Mouse (Mus musculus) forebrain, postnatal 0 days (tissue): ENCODE data around the gene Pou6f1. TPM values are rescaled to one million over a fixed set of nuclear protein-coding genes. Genes with fewer than 3 reads are reported as not detected.
A peak's percentile ranks its signal among the peaks of the same experiment; 100 is the strongest.
"Not testable (repeated sequence)": the region's sequence is repeated elsewhere in the genome, so short reads cannot be mapped to it uniquely, and the experiment has no call there.

Experiments used
- ATAC-seq: fragments of 200-750 bp; cut with Nextera tagmentation; 2 replicates; pipeline ENCODE4 v1.8.0; 2017; ENCODE audit warnings: mild to moderate bottlenecking, moderate library complexity
- DNase-seq: peaks from one replicate; pipeline ENCODE4 v3.0.0-alpha.2; 2015
- H3K27ac ChIP-seq: fragments of 300-500 bp; sonication (generic); 2 replicates; pipeline ENCODE4 v1.5.1; 2014; ENCODE audit warnings: low read depth, mild to moderate bottlenecking, antibody characterized with exemption, low read length, moderate library complexity, mixed read lengths
- H3K27me3 ChIP-seq: fragments of 300-500 bp; sonication (generic); 2 replicates; pipeline ENCODE4 v1.6.1; 2014; ENCODE audit warnings: mild to moderate bottlenecking, low read length, mixed read lengths; ENCODE audit not compliant: insufficient read depth
- H3K36me3 ChIP-seq: fragments of 300-500 bp; sonication (generic); 2 replicates; pipeline ENCODE4 v1.6.1; 2014; ENCODE audit warnings: mild to moderate bottlenecking, moderate library complexity; ENCODE audit not compliant: insufficient read depth
- H3K4me1 ChIP-seq: fragments of 300-500 bp; sonication (generic); 2 replicates; pipeline ENCODE4 v1.6.1; 2014; ENCODE audit warnings: antibody characterized with exemption; ENCODE audit not compliant: insufficient read depth
- H3K4me2 ChIP-seq: fragments of 300-500 bp; sonication (generic); 2 replicates; pipeline ENCODE4 v1.6.1; 2014; ENCODE audit warnings: low read depth, mild to moderate bottlenecking, moderate library complexity
- H3K4me3 ChIP-seq: fragments of 300-500 bp; sonication (generic); 2 replicates; pipeline ENCODE4 v1.5.1; 2014; ENCODE audit warnings: low read depth, low read length, mixed read lengths
- H3K9ac ChIP-seq: fragments of 300-500 bp; sonication (generic); 2 replicates; pipeline ENCODE4 v1.6.1; 2014; ENCODE audit warnings: mild to moderate bottlenecking
- H3K9me3 ChIP-seq: fragments of 300-500 bp; sonication (generic); 2 replicates; pipeline ENCODE4 v1.6.1; 2016; ENCODE audit warnings: low read length
- CTCF ChIP-seq: sonication (generic); IDR thresholded peaks from 2 replicates; pipeline ENCODE4 v1.5.1; 2016; ENCODE audit warnings: antibody characterized with exemption, control low read depth, low read depth
- WGBS: fragments of 180-500 bp; shearing (Covaris S2); extraction: QIAGEN DNeasy Blood & Tissue Kit; methylation state at CpG from one replicate; pipeline ENCODE4 v1.1.7; 2014; 5-methylcytosine and 5-hydroxymethylcytosine counted together
- microRNA-seq, 2 experiments: library from miRNA; unstranded; fragments of <30 nt; microRNA quantifications; one replicate each; pipeline ENCODE4; 2016
- polyA plus RNA-seq: library from polyadenylated mRNA; unstranded; fragments of >200 nt; fragmentation: Nextera tagmentation; extraction: Ambion mirVana; gene quantifications from 2 replicates; pipeline ENCODE4 v1.2.1, GENCODE M21; 2015
- total RNA-seq: library from RNA; depleted of rRNA; stranded (reverse); fragments of >200 nt; gene quantifications from 2 replicates; pipeline ENCODE4 v1.2.3, GENCODE M21; 2014; rRNA removed

Pou6f1 gene
- total and polyA plus RNA-seq, 2 experiments from 2014 or later, result 32.2 to 77.4 TPM

- no peak for TF ChIP-seq CTCF
- Histone ChIP-seq H3K36me3 (no peaks in the 10 kb centered on the region; the same call in 1 of the 2 replicates), H3K9me3 (no peaks in the 10 kb centered on the region), H3K27ac (no peak overlapping the region), H3K9ac (no peak overlapping the region), H3K27me3 (no peaks in the 10 kb centered on the region), H3K4me2 (no peak overlapping the region), H3K4me1 (no peaks in the 10 kb centered on the region), H3K4me3 (no peak overlapping the region)
- DNase-seq (no peak), ATAC-seq (no peak)
- WGBS, result 99% methylated on average over 4 of the region's 4 CpGs
Measured at GRCm38 (mm10) chr15:100541426-100541825, 58.4 kb downstream of the Pou6f1 start.

GRCm38 (mm10) chr15:100541001-100541400, 58.8 kb downstream of the Pou6f1 start:
- not testable (repeated sequence) for H3K4me3 ChIP-seq, H3K9ac ChIP-seq, H3K4me1 ChIP-seq, DNase-seq, ATAC-seq, H3K27me3 ChIP-seq, H3K27ac ChIP-seq, H3K36me3 ChIP-seq, H3K9me3 ChIP-seq, H3K4me2 ChIP-seq
- 89% methylated on average over 1 of the region's 1 CpGs for WGBS

GRCm38 (mm10) chr15:100539411-100539810, 60.4 kb downstream of the Pou6f1 start:
- no peak for TF ChIP-seq CTCF
- ATAC-seq (no peak), DNase-seq (no peak)
- H3K9me3 ChIP-seq, result no peaks in the 10 kb centered on the region
- H3K4me3 ChIP-seq, result no peak overlapping the region
- no peak overlapping the region for H3K9ac ChIP-seq
- WGBS, result 94% methylated on average over 9 of the region's 9 CpGs
- no peak overlapping the region for H3K4me2 ChIP-seq
- no peak overlapping the region for H3K27ac ChIP-seq
- H3K4me1 ChIP-seq, result no peaks in the 10 kb centered on the region
- peaks cover 4% of the 10 kb centered on the region; the same call in 1 of the 2 replicates for H3K36me3 ChIP-seq
- no peaks in the 10 kb centered on the region for H3K27me3 ChIP-seq

GRCm38 (mm10) chr15:100537913-100538312, 61.9 kb downstream of the Pou6f1 start:
- H3K27me3 ChIP-seq, result no peaks in the 10 kb centered on the region
- H3K36me3 ChIP-seq, result peaks cover 4% of the 10 kb centered on the region; the same call in 1 of the 2 replicates
- H3K4me1 ChIP-seq, result no peaks in the 10 kb centered on the region
- H3K9ac ChIP-seq, result no peak overlapping the region
- WGBS, result 91% methylated on average over 6 of the region's 6 CpGs
- H3K4me2 ChIP-seq, result no peak overlapping the region
- peak; percentile 57 for TF ChIP-seq CTCF
- no peak for ATAC-seq
- H3K9me3 ChIP-seq, result no peaks in the 10 kb centered on the region
- no peak overlapping the region for H3K27ac ChIP-seq
- DNase-seq, result peak; percentile 50
- no peak overlapping the region for H3K4me3 ChIP-seq

- H3K4me3 ChIP-seq, result no peak overlapping the region
- WGBS, result 78% methylated on average over 5 of the region's 5 CpGs
- no peak overlapping the region for H3K9ac ChIP-seq
- no peak overlapping the region for H3K4me2 ChIP-seq
- H3K9me3 ChIP-seq, result no peaks in the 10 kb centered on the region
- DNase-seq, result no peak
- H3K27ac ChIP-seq, result no peak overlapping the region
- H3K27me3 ChIP-seq, result no peaks in the 10 kb centered on the region
- no peaks in the 10 kb centered on the region for H3K4me1 ChIP-seq
- peaks cover 7% of the 10 kb centered on the region; the same call in 1 of the 2 replicates for H3K36me3 ChIP-seq
- TF ChIP-seq CTCF, result no peak
- ATAC-seq, result no peak
Measured at GRCm38 (mm10) chr15:100527900-100528299, 71.9 kb downstream of the Pou6f1 start.

- TF ChIP-seq CTCF, result no peak
- WGBS, result 94% methylated on average over 14 of the region's 14 CpGs
Measured at GRCm38 (mm10) chr15:100525405-100525804, 74.4 kb downstream of the Pou6f1 start.

More at GRCm38 (mm10) chr15:100525405-100525804, 74.4 kb downstream of the Pou6f1 start:
- Histone ChIP-seq H3K27me3 (no peaks in the 10 kb centered on the region), H3K4me2 (no peak overlapping the region), H3K9ac (no peak overlapping the region), H3K4me1 (no peaks in the 10 kb centered on the region), H3K4me3 (no peak overlapping the region), H3K27ac (no peak overlapping the region), H3K36me3 (peaks cover 21% of the 10 kb centered on the region), H3K9me3 (no peaks in the 10 kb centered on the region)
- DNase-seq (no peak), ATAC-seq (no peak)

Small RNAs within 50 kb of the gene (microRNA-seq; reads per million reads assigned to microRNA genes)
- gene Mir6961, result 0 reads per million in 2 experiments

Other genes with a start within 250 kb of the Pou6f1 start
- gene Methig1, start 246.8 kb downstream of the Pou6f1 start, total RNA-seq, result not detected in 2 replicates
- gene Methig1, start 246.8 kb downstream of the Pou6f1 start, polyA plus RNA-seq, result not detected in 2 replicates
- gene Mettl7a2, start 246.8 kb downstream of the Pou6f1 start, total RNA-seq, result not detected in 2 replicates
- gene Mettl7a2, start 246.8 kb downstream of the Pou6f1 start, polyA plus RNA-seq, result not detected in 2 replicates
- not detected in 2 replicates for gene Higd1c, start 235.4 kb downstream of the Pou6f1 start, total RNA-seq
- not detected in 2 replicates for gene Higd1c, start 235.4 kb downstream of the Pou6f1 start, polyA plus RNA-seq
- gene Gm5475, start 177.8 kb downstream of the Pou6f1 start, total RNA-seq, result 0.08 TPM in 1 of 2 replicates, not detected in the other
- gene Gm5475, start 177.8 kb downstream of the Pou6f1 start, polyA plus RNA-seq, result 0.09 and 0.10 TPM in 2 replicates
- gene Slc11a2, start 174.9 kb downstream of the Pou6f1 start, total RNA-seq, result 23.2 and 36.8 TPM in 2 replicates
- gene Slc11a2, start 174.9 kb downstream of the Pou6f1 start, polyA plus RNA-seq, result 17.2 and 17.6 TPM in 2 replicates
- gene Letmd1, start 131.0 kb downstream of the Pou6f1 start, total RNA-seq, result 70.5 and 87.8 TPM in 2 replicates
- 45.3 and 52.5 TPM in 2 replicates for gene Letmd1, start 131.0 kb downstream of the Pou6f1 start, polyA plus RNA-seq
- 56.8 and 67.1 TPM in 2 replicates for gene Csrnp2, start 104.5 kb downstream of the Pou6f1 start, total RNA-seq
- 29.4 and 36.3 TPM in 2 replicates for gene Csrnp2, start 104.5 kb downstream of the Pou6f1 start, polyA plus RNA-seq
- 25.5 and 34.5 TPM in 2 replicates for gene Tfcp2, start 48.0 kb downstream of the Pou6f1 start, total RNA-seq
- gene Tfcp2, start 48.0 kb downstream of the Pou6f1 start, polyA plus RNA-seq, result 18.2 and 29.0 TPM in 2 replicates
- gene Dazap2, start 15.4 kb upstream of the Pou6f1 start, total RNA-seq, result 81.9 and 92.3 TPM in 2 replicates
- gene Dazap2, start 15.4 kb upstream of the Pou6f1 start, polyA plus RNA-seq, result 162 and 190 TPM in 2 replicates
- gene Smagp, start 37.0 kb upstream of the Pou6f1 start, total RNA-seq, result 2.3 and 6.2 TPM in 2 replicates
- 3.9 TPM in 2 replicates for gene Smagp, start 37.0 kb upstream of the Pou6f1 start, polyA plus RNA-seq
- 1.4 and 1.6 TPM in 2 replicates for gene Bin2, start 69.6 kb upstream of the Pou6f1 start, total RNA-seq
- gene Bin2, start 69.6 kb upstream of the Pou6f1 start, polyA plus RNA-seq, result 0.58 and 1.4 TPM in 2 replicates
- 0.62 and 5.1 TPM in 2 replicates for gene Cela1, start 87.9 kb upstream of the Pou6f1 start, total RNA-seq
- gene Cela1, start 87.9 kb upstream of the Pou6f1 start, polyA plus RNA-seq, result 0.81 and 1.2 TPM in 2 replicates
- gene Galnt6, start 129.4 kb upstream of the Pou6f1 start, total RNA-seq, result 0.77 and 1.5 TPM in 2 replicates
- 0.24 and 0.47 TPM in 2 replicates for gene Galnt6, start 129.4 kb upstream of the Pou6f1 start, polyA plus RNA-seq
- gene Slc4a8, start 161.8 kb upstream of the Pou6f1 start, total RNA-seq, result 17.8 and 38.3 TPM in 2 replicates
- gene Slc4a8, start 161.8 kb upstream of the Pou6f1 start, polyA plus RNA-seq, result 30.3 and 31.2 TPM in 2 replicates